Mouse (Mus musculus) thymus, postnatal 10 days (tissue): ENCODE results near the gene Ppp2r1b.
"Not testable (repeated sequence)": the region's sequence is repeated elsewhere in the genome, so short reads cannot be mapped to it uniquely, and the experiment has no call there.

Source experiments
- DNase-seq, 2 experiments: peaks; one replicate each; pipeline ENCODE4 v3.0.0; 2021; ENCODE audit warnings: low spot score in 2 of 2

The Ppp2r1b gene

GRCm38 (mm10) chr9:50845081-50845480 lies at the start of gene Ppp2r1b:
TSS of gene Ppp2r1b (plus strand) at chr9:50845301.
- no peak for DNase-seq

GRCm38 (mm10) chr9:50796776-50797175 lies 48.3 kb upstream of the Ppp2r1b start:
- no peak for DNase-seq

- DNase-seq: no peak
These were observed 47.5 kb upstream of the Ppp2r1b start for GRCm38 (mm10) chr9:50797641-50798040.

GRCm38 (mm10) chr9:50798368-50798767 lies 46.7 kb upstream of the Ppp2r1b start:
- no peak for DNase-seq

- peak; percentile 35 to 77 for DNase-seq
These were observed 44.1 kb upstream of the Ppp2r1b start for GRCm38 (mm10) chr9:50800985-50801384.

GRCm38 (mm10) chr9:50803055-50803671 lies 41.9 kb upstream of the Ppp2r1b start:
- DNase-seq: no peak

- no peak for DNase-seq
These were observed 36.6 kb upstream of the Ppp2r1b start for GRCm38 (mm10) chr9:50808471-50808870.

- DNase-seq: no peak
These were observed 36.0 kb upstream of the Ppp2r1b start for GRCm38 (mm10) chr9:50809146-50809545.

- no peak for DNase-seq
These were observed 33.9 kb upstream of the Ppp2r1b start for GRCm38 (mm10) chr9:50811187-50811586.

- no peak for DNase-seq
These were observed 33.4 kb upstream of the Ppp2r1b start for GRCm38 (mm10) chr9:50811746-50812145.

- no peak for DNase-seq
These were observed 31.3 kb upstream of the Ppp2r1b start for GRCm38 (mm10) chr9:50813796-50814195.

- DNase-seq: peak; percentile 68 to 71
These were observed 29.4 kb upstream of the Ppp2r1b start for GRCm38 (mm10) chr9:50815666-50816065.

GRCm38 (mm10) chr9:50816512-50816911 lies 28.6 kb upstream of the Ppp2r1b start:
- no peak for DNase-seq

GRCm38 (mm10) chr9:50818050-50818449 lies 27.1 kb upstream of the Ppp2r1b start:
- no peak for DNase-seq

- no peak for DNase-seq
These were observed 25.4 kb upstream of the Ppp2r1b start for GRCm38 (mm10) chr9:50819716-50820115.

GRCm38 (mm10) chr9:50821651-50822050 lies 23.4 kb upstream of the Ppp2r1b start:
- DNase-seq: no peak

- no peak for DNase-seq
These were observed 22.9 kb upstream of the Ppp2r1b start for GRCm38 (mm10) chr9:50822216-50822615.

GRCm38 (mm10) chr9:50823779-50824453 lies 21.2 kb upstream of the Ppp2r1b start:
- no peak for DNase-seq

GRCm38 (mm10) chr9:50831514-50831913 lies 13.6 kb upstream of the Ppp2r1b start:
- DNase-seq: no peak

- no peak for DNase-seq
These were observed 12.9 kb upstream of the Ppp2r1b start for GRCm38 (mm10) chr9:50832162-50832561.

- not testable (repeated sequence) for DNase-seq
These were observed 12.5 kb upstream of the Ppp2r1b start for GRCm38 (mm10) chr9:50832582-50832981.

- no peak for DNase-seq
These were observed 11.3 kb upstream of the Ppp2r1b start for GRCm38 (mm10) chr9:50833786-50834185.

- DNase-seq: no peak
These were observed 9.9 kb upstream of the Ppp2r1b start for GRCm38 (mm10) chr9:50835068-50835705.
